Mouse (Mus musculus): ENCODE data around the gene Tspan7.

DNA sequence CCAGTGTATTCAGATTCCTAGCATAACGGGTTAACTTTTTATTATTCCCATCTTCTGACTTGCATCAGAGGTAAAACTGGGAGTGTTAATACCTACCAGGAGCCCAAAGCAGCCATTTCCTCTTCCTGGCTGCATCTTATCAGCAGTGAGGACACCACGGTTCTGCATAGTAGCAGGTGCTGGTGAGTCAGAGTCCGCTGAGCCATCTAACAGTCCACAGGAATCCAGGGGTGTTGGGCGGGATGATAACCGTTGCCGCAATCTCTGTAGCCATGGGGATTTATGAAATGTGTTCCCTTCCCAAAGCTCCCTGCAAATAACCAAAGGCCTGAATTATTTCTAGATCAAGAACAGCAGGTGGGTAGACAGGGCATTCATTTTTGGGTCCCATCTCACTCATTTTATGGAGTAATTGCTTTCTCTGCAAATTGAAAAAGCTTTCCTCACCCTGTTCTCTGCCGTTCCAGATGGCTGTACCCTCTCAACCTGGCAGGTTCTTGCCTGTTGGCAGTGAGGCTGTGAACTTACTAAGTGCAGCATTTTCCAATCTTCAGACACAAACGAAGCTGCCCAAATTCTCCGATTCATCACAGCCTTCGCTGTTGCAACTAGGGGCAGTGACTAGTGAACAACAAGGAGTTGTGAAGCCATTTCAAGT is 35.5 kb upstream of the Tspan7 start:
- no peak for TF ChIP-seq POLR2A (IDR thresholded peaks at IDR 0.05; ENCODE audit: insufficient read depth, low read depth, low read length)
- TF ChIP-seq CTCF (IDR thresholded peaks at IDR 0.05; ENCODE audit: insufficient read depth, low read depth, low read length): no peak

Measured in olfactory bulb, adult 2 months (tissue).